Mouse (Mus musculus) heart, postnatal 36 days (tissue): ENCODE measurements around the gene Dysf. TPM values are rescaled to one million over a fixed set of nuclear protein-coding genes. Genes with fewer than 3 reads are reported as not detected.
"Not testable (repeated sequence)": the region's sequence is repeated elsewhere in the genome, so short reads cannot be mapped to it uniquely, and the experiment has no call there.

Experiments used
- DNase-seq, 2 experiments: peaks; one replicate each; pipeline ENCODE4 v3.0.0; 2021 to 2022
- intact Hi-C: fragments of 180-260 bp; cut with DNase I; formaldehyde crosslinking; loops from one replicate; pipeline ENCODE4 v1.15.1; 2025
- total RNA-seq, 2 experiments: library from RNA; stranded (reverse); gene quantifications; 2 replicates each; pipeline ENCODE4 v1.2.3; 2021

Dysf gene
- 100 to 1,000 TPM; 108 to 112 TPM for total RNA-seq

GRCm38 (mm10) chr6:84008363-84009171, at the start of gene Dysf:
TSS of gene Dysf (plus strand) at chr6:84008590.
- DNase-seq: peak; percentile 47 to 64
- intact Hi-C loops: no loop called here

GRCm38 (mm10) chr6:83987642-83988041, 20.7 kb upstream of the Dysf start:
- intact Hi-C loops: no loop called here
- no peak for DNase-seq

GRCm38 (mm10) chr6:84002716-84003115, 5.7 kb upstream of the Dysf start:
- intact Hi-C loops: no loop called here
- DNase-seq: no peak

- DNase-seq: no peak
- intact Hi-C loops: no loop called here
Observed at GRCm38 (mm10) chr6:84004295-84004694, 4.1 kb upstream of the Dysf start.

- intact Hi-C loops: no loop called here
- peak in 1 of 2 experiments; percentile 22 for DNase-seq
Observed at GRCm38 (mm10) chr6:84009172-84009872, 932 bp downstream of the Dysf start.

GRCm38 (mm10) chr6:84009915-84010302, 1.5 kb downstream of the Dysf start:
- intact Hi-C loops: no loop called here

GRCm38 (mm10) chr6:84010303-84011225, 2.2 kb downstream of the Dysf start:
- DNase-seq: peak; percentile 63 to 71
- intact Hi-C loops: no loop called here

More at GRCm38 (mm10) chr6:84009915-84010302, 1.5 kb downstream of the Dysf start:
- no peak for DNase-seq

- peak in 1 of 2 experiments; percentile 50 for DNase-seq
- intact Hi-C loops: loop anchor here (1.0 kb wide), 1 partner anchor 46 kb away; no protein-coding TSS in a partner anchor
Observed at GRCm38 (mm10) chr6:84014961-84015683, 6.7 kb downstream of the Dysf start.

GRCm38 (mm10) chr6:84016851-84017250, 8.5 kb downstream of the Dysf start:
- intact Hi-C loops: no loop called here
- no peak for DNase-seq

GRCm38 (mm10) chr6:84017392-84017791, 9.0 kb downstream of the Dysf start:
- DNase-seq: no peak
- intact Hi-C loops: no loop called here

- intact Hi-C loops: loop anchor here (1.0 kb wide), 1 partner anchor 42 kb away; no protein-coding TSS in a partner anchor
Observed at GRCm38 (mm10) chr6:84018906-84019550, 10.6 kb downstream of the Dysf start.

GRCm38 (mm10) chr6:84020002-84020401, 11.6 kb downstream of the Dysf start:
- intact Hi-C loops: no loop called here
- DNase-seq: no peak

More at GRCm38 (mm10) chr6:84018906-84019550, 10.6 kb downstream of the Dysf start:
- DNase-seq: peak; percentile 71 to 76

- DNase-seq: no peak
- intact Hi-C loops: no loop called here
Observed at GRCm38 (mm10) chr6:84021990-84022389, 13.6 kb downstream of the Dysf start.

- intact Hi-C loops: no loop called here
- DNase-seq: no peak
Observed at GRCm38 (mm10) chr6:84025636-84026035, 17.2 kb downstream of the Dysf start.

- intact Hi-C loops: no loop called here
- no peak for DNase-seq
Observed at GRCm38 (mm10) chr6:84028791-84029190, 20.4 kb downstream of the Dysf start.

GRCm38 (mm10) chr6:84029775-84030174, 21.4 kb downstream of the Dysf start:
- DNase-seq: no peak
- intact Hi-C loops: no loop called here

- intact Hi-C loops, DNase-seq: not testable (repeated sequence)
Observed at GRCm38 (mm10) chr6:84032516-84032915, 24.1 kb downstream of the Dysf start.

GRCm38 (mm10) chr6:84043251-84043940, 35.0 kb downstream of the Dysf start:
- intact Hi-C loops: no loop called here
- DNase-seq: no peak

GRCm38 (mm10) chr6:84044679-84045078, 36.3 kb downstream of the Dysf start:
- intact Hi-C loops: no loop called here

More at GRCm38 (mm10) chr6:84044679-84045078, 36.3 kb downstream of the Dysf start:
- no peak for DNase-seq
